Mouse (Mus musculus) intestine, embryonic 14.5 days (tissue): Measurements from ENCODE around the gene Vars. TPM values are rescaled to one million over a fixed set of nuclear protein-coding genes. Genes with fewer than 3 reads are reported as not detected.

Experiments used
- ATAC-seq: fragments of 200-750 bp; cut with Nextera tagmentation; replicated peaks from 2 replicates; pipeline ENCODE4 v1.8.0; 2017; ENCODE audit warnings: low read depth, moderate number of reproducible peaks, moderate TSS enrichment, moderate library complexity; ENCODE audit not compliant: low FRiP score, low TSS enrichment
- DNase-seq: peaks from one replicate; pipeline ENCODE4 v3.0.0-alpha.2; 2018; ENCODE audit warnings: low spot score
- H3K27ac ChIP-seq: fragments of 300-500 bp; sonication (generic); 2 replicates; pipeline ENCODE4 v1.5.1; 2014; ENCODE audit warnings: low read depth, mild to moderate bottlenecking, control low read depth
- H3K27me3 ChIP-seq: fragments of 300-500 bp; sonication (generic); replicated peaks from 2 replicates; pipeline ENCODE4 v1.6.1; 2014; ENCODE audit warnings: low read length, control low read depth; ENCODE audit not compliant: control insufficient read depth, insufficient read depth
- H3K36me3 ChIP-seq: fragments of 300-500 bp; sonication (generic); 2 replicates; pipeline ENCODE4 v1.6.1; 2014; ENCODE audit warnings: low read length, control low read depth; ENCODE audit not compliant: control insufficient read depth, insufficient read depth
- H3K4me1 ChIP-seq: fragments of 300-500 bp; sonication (generic); replicated peaks from 2 replicates; pipeline ENCODE4 v1.6.1; 2014; ENCODE audit warnings: low read length, control low read depth, mixed read lengths; ENCODE audit not compliant: control insufficient read depth, insufficient read depth
- H3K4me2 ChIP-seq: fragments of 300-500 bp; sonication (generic); 2 replicates; pipeline ENCODE4 v1.6.1; 2014; ENCODE audit warnings: low read length
- H3K4me3 ChIP-seq: fragments of 300-500 bp; sonication (generic); 2 replicates; pipeline ENCODE4 v1.5.1; 2014; ENCODE audit warnings: low read depth, low read length, control low read depth, mixed read lengths
- H3K9ac ChIP-seq: fragments of 300-500 bp; sonication (generic); 2 replicates; pipeline ENCODE4 v1.6.1; 2014; ENCODE audit warnings: mild to moderate bottlenecking, low read length
- H3K9me3 ChIP-seq: fragments of 300-500 bp; sonication (generic); 2 replicates; pipeline ENCODE4 v1.6.1; 2016; ENCODE audit warnings: low read length, control low read depth; ENCODE audit not compliant: control insufficient read depth
- WGBS: fragments of 180-500 bp; shearing (Covaris S2); extraction: QIAGEN DNeasy Blood & Tissue Kit; methylation state at CpG from one replicate; pipeline ENCODE4 v1.1.7; 2014; 5-methylcytosine and 5-hydroxymethylcytosine counted together
- polyA plus RNA-seq: library from polyadenylated mRNA; unstranded; fragments of >200 nt; fragmentation: Nextera tagmentation; extraction: Ambion mirVana; gene quantifications from 2 replicates; pipeline ENCODE4 v1.2.1, GENCODE M21; 2014

Vars gene
- polyA plus RNA-seq, 1 experiment from 2014 or later: 133 TPM

DNA sequence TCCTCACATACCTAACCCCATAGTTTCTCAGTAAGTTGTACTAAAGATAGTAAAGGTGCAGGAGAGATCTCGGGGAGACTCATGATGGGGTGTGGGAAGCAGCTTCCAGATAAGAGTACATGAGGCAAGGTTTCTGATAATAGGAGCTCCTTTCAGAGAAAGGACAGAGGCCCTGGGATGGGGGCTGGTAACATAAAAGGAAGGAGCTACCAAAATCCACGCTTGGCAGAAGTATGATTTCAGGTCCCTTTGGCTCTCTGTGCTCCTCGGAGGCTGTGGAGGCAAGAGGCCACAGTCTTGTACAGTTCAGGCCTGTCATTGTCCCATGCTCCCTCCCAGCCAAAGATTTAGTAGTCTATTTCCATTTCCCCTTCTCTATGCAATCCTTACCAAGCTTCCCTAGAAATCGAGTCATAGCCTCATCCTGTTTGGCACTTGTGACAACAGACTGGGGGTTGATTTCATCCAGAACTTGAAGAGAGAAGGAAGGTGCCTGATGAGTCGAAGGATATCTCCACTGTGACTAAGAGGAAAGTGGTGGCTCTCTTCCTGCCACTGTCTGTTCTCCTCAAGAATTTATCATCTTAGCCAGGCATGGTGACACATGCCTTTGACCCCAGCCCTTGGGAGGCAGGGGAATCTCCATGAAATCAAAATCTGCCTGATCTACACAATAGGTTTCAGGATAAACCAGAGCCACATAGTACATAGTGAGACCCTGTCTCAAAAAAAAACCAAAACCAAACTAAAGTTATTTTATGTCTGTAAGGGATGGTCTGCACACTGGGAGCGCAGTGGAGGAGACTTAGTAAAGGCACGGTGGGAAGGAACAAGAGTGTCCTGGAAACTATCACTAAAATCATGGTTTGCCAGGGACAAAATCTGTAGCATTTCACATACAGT, 44.4 kb downstream of the Vars start:
- peak overlapping the region; percentile 98 for H3K4me2 ChIP-seq
- peak overlapping the region; percentile 89; the same call in 1 of the 2 replicates for H3K27ac ChIP-seq
- peak overlapping the region; percentile 90 for H3K9ac ChIP-seq
- WGBS: 75% methylated on average over 7 of the region's 7 CpGs
- ATAC-seq: no peak
- DNase-seq: no peak
- peaks cover 40% of the 10 kb centered on the region for H3K4me1 ChIP-seq
- peak overlapping the region; percentile 55 for H3K4me3 ChIP-seq
- no peaks in the 10 kb centered on the region for H3K9me3 ChIP-seq
- H3K36me3 ChIP-seq: no peaks in the 10 kb centered on the region
- no peaks in the 10 kb centered on the region for H3K27me3 ChIP-seq

GRCm38 (mm10) chr17:35045807-35046680, 45.3 kb downstream of the Vars start:
- ATAC-seq: peak; percentile 3; the same call in 1 of the 2 replicates
- DNase-seq: peak; percentile 81

GRCm38 (mm10) chr17:35046681-35047455, 46.1 kb downstream of the Vars start, which contains the start of gene Msh5:
Gene Msh5 (minus strand): TSS chr17:35046745.
- peak; percentile 98 for DNase-seq
- H3K4me3 ChIP-seq: peak within 1 kb of the TSS; percentile 55
- peak within 1 kb of the TSS; percentile 98 for H3K4me2 ChIP-seq
- no peaks in the 10 kb centered on the region for H3K36me3 ChIP-seq
- peak within 1 kb of the TSS; percentile 90 for H3K9ac ChIP-seq
- peak; percentile 90 for ATAC-seq
- peak within 1 kb of the TSS; percentile 96 for H3K27ac ChIP-seq
- 2% methylated on average over 33 of the region's 33 CpGs for WGBS
- no peaks in the 10 kb centered on the region for H3K27me3 ChIP-seq
- peaks cover 40% of the 10 kb centered on the region for H3K4me1 ChIP-seq
- H3K9me3 ChIP-seq: no peaks in the 10 kb centered on the region

More at GRCm38 (mm10) chr17:35045807-35046680, 45.3 kb downstream of the Vars start:
- Histone ChIP-seq H3K9ac (peak overlapping the region; percentile 90), H3K36me3 (no peaks in the 10 kb centered on the region), H3K4me1 (peaks cover 40% of the 10 kb centered on the region), H3K27me3 (no peaks in the 10 kb centered on the region), H3K4me3 (peak overlapping the region; percentile 55), H3K9me3 (no peaks in the 10 kb centered on the region), H3K27ac (peak overlapping the region; percentile 89), H3K4me2 (peak overlapping the region; percentile 98)
- 4% methylated on average over 48 of the region's 48 CpGs for WGBS

DNA sequence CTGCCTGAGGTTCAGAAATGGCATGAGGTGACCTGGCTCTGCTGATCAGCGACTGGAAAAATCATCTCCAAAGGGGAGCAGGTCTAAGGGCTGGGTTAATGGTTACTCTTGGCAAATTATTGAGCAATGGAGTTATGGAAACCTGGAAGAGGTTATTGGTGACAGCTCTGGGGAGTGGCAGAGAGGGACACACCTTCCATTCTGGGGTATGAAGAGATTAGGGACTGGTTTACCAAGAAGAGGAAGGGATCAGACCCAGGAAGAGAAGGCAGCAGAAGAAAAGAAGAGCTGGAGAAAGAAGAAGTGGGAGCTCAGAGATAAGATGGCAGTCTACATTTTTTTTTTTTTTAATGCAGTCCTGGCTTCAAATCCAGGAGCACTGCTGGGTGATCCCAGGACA, 46.9 kb downstream of the Vars start:
- peaks cover 6% of the 10 kb centered on the region for H3K36me3 ChIP-seq
- H3K9me3 ChIP-seq: no peaks in the 10 kb centered on the region
- no peaks in the 10 kb centered on the region for H3K27me3 ChIP-seq
- peaks cover 48% of the 10 kb centered on the region for H3K4me1 ChIP-seq
- 50% methylated on average over 1 of the region's 1 CpGs for WGBS
- 0 out of 2 replicates have a peak overlapping the region, but pooled peaks have one; percentile 4 for H3K9ac ChIP-seq
- DNase-seq: no peak
- peak overlapping the region; percentile 55; the same call in 1 of the 2 replicates for H3K4me3 ChIP-seq
- peak overlapping the region; percentile 96 for H3K27ac ChIP-seq
- H3K4me2 ChIP-seq: peak overlapping the region; percentile 98
- ATAC-seq: no peak

- Histone ChIP-seq H3K27me3 (no peaks in the 10 kb centered on the region), H3K9ac (0 out of 2 replicates have a peak overlapping the region, but pooled peaks have one; percentile 4), H3K27ac (peak overlapping the region; percentile 96), H3K4me2 (peak overlapping the region; percentile 98), H3K4me1 (peaks cover 51% of the 10 kb centered on the region), H3K4me3 (no peak overlapping the region; the same call in 1 of the 2 replicates), H3K9me3 (no peaks in the 10 kb centered on the region), H3K36me3 (peaks cover 13% of the 10 kb centered on the region)
- ATAC-seq (no peak), DNase-seq (peak; percentile 62)
- 28% methylated on average over 11 of the region's 11 CpGs for WGBS
Measured at GRCm38 (mm10) chr17:35048149-35048931, 47.6 kb downstream of the Vars start.

DNA sequence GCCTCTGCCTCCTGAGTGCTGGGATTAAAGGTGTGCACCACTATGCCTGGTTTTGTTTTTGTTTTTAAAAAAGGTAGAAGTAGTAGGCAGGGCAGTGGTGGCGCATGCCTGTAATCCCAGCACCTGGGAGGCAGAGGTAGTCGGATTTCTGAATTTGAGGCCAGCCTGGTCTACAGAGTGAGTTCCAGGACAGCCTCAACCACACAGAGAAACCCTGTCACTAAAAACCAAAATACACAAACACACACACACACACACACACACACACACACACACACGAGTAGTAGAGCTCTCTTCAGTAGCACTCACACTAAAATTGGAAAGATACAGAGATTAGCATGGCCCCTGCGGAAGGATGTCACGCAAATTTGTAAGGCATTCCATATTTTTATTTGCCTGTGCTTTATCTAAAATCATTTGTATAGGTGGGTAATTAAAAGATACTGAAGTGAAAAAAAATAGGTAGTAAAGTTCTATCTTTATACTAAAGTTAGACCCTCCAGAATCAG, 48.2 kb downstream of the Vars start:
- Histone ChIP-seq H3K9me3 (no peaks in the 10 kb centered on the region), H3K9ac (no peak overlapping the region), H3K4me1 (peaks cover 51% of the 10 kb centered on the region), H3K36me3 (peaks cover 19% of the 10 kb centered on the region), H3K27me3 (no peaks in the 10 kb centered on the region), H3K27ac (peak overlapping the region; percentile 96), H3K4me3 (no peak overlapping the region; the same call in 1 of the 2 replicates), H3K4me2 (peak overlapping the region; percentile 98)
- WGBS: 69% methylated on average over 5 of the region's 5 CpGs
- DNase-seq: no peak
- no peak for ATAC-seq

DNA sequence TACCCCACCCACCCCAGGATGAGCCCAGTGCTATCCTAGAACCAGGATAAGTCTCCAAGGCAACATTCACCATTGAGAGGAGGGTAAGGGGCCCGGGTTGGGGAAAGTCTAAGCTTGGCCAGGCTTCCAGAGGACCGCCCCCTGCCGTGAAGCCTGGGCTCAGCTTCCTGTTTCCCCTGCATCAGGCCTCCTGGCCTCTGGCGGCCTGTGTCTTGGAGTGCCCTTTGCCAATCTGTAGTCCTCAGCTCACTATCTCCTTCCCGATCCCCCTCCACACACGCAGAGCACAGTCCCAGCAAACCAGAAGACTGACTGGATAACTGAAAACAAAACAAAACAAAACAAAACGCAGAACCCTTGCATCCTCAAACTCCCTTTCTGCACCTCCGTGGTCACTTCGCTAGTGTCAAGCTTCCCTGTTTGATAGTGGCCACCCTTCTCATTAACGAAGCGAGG, 48.8 kb downstream of the Vars start, which contains the start of gene Clic1:
Gene Clic1, plus strand, starts transcription at position 406 of the 456 bp plus-strand sequence.
- H3K4me3 ChIP-seq: peak within 1 kb of the TSS; percentile 71
- ATAC-seq (peak; percentile 31), DNase-seq (peak; percentile 86)
- 0% methylated on average over 11 of the region's 11 CpGs for WGBS
- H3K36me3 ChIP-seq: peaks cover 25% of the 10 kb centered on the region
- peak within 1 kb of the TSS; percentile 96 for H3K27ac ChIP-seq
- H3K9me3 ChIP-seq: no peaks in the 10 kb centered on the region
- H3K4me2 ChIP-seq: peak within 1 kb of the TSS; percentile 98
- H3K9ac ChIP-seq: peak within 1 kb of the TSS; percentile 60
- H3K27me3 ChIP-seq: no peaks in the 10 kb centered on the region
- peaks cover 51% of the 10 kb centered on the region for H3K4me1 ChIP-seq
